Mouse (Mus musculus): ENCODE measurements at regions not wholly inside any gene's neighbourhood (a gene's known extent, or its start where the extent isn't known, plus 50 kb on each side); places are given as distances from the start of the nearest gene placed in this dataset.
"Not testable (repeated sequence)": the region's sequence is repeated elsewhere in the genome, so short reads cannot be mapped to it uniquely, and the experiment has no call there.

DNA sequence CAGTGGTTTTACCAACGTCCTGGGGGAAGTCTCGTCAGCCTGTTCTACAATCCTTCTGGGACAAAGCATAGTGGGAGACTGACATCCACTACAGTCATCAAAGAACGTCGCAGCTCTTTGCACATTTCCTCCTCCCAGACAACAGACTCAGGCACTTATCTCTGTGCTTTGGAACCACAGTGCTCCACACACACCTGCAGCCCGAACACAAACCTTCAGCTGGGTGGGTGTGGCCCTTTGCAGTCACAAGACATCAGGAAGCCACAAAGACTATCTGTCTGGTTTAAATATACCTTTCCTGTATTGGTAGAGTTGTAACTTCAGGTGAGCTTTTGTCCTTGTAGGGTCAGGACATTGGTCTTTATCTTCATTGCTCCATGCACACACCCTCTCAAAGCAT, 708.6 kb downstream of the Dad1 start:
- no peaks in the 10 kb centered on the region for H3K4me1 ChIP-seq (ENCODE audit: control insufficient read depth, insufficient read depth, low read length)
- H3K4me3 ChIP-seq (ENCODE audit: insufficient read depth, low read length): no peak overlapping the region
- TF ChIP-seq POLR2A (IDR thresholded peaks at IDR 0.05; ENCODE audit: low read depth, low read length): no peak
- no peak for TF ChIP-seq CTCF (IDR thresholded peaks at IDR 0.05; ENCODE audit: borderline replicate concordance, insufficient read depth, low read length)

DNA sequence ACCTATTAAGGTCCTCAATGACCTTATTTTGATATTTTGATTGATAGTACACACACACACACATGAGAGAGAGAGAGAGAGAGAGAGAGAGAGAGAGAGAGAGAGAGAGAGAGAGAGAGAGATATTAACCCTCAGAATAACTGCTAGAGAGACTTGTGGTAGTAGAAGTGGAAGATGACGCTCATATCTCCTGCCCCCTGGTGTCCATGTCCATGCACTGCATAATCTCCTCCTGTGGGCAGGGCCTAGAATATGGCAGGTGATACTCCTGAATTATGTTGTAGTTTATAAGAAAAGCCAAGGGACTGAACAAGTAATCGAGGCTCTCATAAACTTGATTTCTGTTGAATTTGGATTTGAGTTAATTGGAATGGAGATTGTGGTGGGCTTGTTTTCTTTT, 712.3 kb downstream of the Dad1 start:
- H3K4me1 ChIP-seq (ENCODE audit: control insufficient read depth, insufficient read depth, low read length); H3K27ac ChIP-seq (ENCODE audit: insufficient read depth, low read length); H3K4me3 ChIP-seq (ENCODE audit: insufficient read depth, low read length): not testable (repeated sequence)

More for the DNA sequence above, 708.6 kb downstream of the Dad1 start:
- no peak overlapping the region for H3K27ac ChIP-seq (ENCODE audit: insufficient read depth, low read length)

GRCm38 (mm10) chr14:53537895-53538294, 716.0 kb downstream of the Dad1 start:
- H3K4me1 ChIP-seq (ENCODE audit: control insufficient read depth, insufficient read depth, low read length): not testable (repeated sequence)

GRCm38 (mm10) chr14:53523430-53523829, 730.5 kb downstream of the Dad1 start:
- not testable (repeated sequence) for H3K4me3 ChIP-seq (ENCODE audit: insufficient read depth, low read length); H3K27ac ChIP-seq (ENCODE audit: insufficient read depth, low read length); H3K4me1 ChIP-seq (ENCODE audit: control insufficient read depth, insufficient read depth, low read length)

More at GRCm38 (mm10) chr14:53537895-53538294, 716.0 kb downstream of the Dad1 start:
- not testable (repeated sequence) for H3K27ac ChIP-seq (ENCODE audit: insufficient read depth, low read length); H3K4me3 ChIP-seq (ENCODE audit: insufficient read depth, low read length)

- H3K27ac ChIP-seq (ENCODE audit: insufficient read depth, low read length); H3K4me3 ChIP-seq (ENCODE audit: insufficient read depth, low read length); H3K4me1 ChIP-seq (ENCODE audit: control insufficient read depth, insufficient read depth, low read length): not testable (repeated sequence)
Observed at GRCm38 (mm10) chr14:53518954-53519353, 735.0 kb downstream of the Dad1 start.

DNA sequence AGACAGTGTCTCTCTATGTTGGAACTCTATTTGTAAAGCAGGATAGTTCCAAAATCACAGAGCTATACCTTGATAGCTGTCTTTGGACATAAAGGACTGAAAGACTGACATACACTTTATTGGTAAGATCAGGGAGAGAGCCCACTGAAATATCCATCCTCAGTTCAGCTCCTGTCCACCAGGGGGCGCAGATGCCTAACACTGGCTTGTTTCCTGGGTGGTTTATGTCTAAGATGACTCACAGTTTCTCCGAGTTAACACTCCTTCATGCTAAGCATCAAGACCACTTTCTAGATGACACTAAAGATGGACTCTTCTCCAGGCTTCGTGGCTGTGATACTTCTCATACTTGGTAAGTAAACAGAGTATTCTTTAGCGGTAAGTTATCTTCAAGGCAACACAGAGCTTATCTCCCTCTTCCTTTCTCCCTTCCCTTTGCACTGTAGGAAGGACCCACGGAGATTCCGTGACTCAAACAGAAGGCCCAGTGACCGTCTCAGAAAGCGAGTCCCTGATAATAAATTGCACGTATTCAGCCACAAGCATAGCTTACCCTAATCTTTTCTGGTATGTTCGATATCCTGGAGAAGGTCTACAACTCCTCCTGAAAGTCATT, 737.2 kb downstream of the Dad1 start:
- not testable (repeated sequence) for H3K27ac ChIP-seq (ENCODE audit: insufficient read depth, low read length); H3K4me3 ChIP-seq (ENCODE audit: insufficient read depth, low read length); H3K4me1 ChIP-seq (ENCODE audit: control insufficient read depth, insufficient read depth, low read length)

DNA sequence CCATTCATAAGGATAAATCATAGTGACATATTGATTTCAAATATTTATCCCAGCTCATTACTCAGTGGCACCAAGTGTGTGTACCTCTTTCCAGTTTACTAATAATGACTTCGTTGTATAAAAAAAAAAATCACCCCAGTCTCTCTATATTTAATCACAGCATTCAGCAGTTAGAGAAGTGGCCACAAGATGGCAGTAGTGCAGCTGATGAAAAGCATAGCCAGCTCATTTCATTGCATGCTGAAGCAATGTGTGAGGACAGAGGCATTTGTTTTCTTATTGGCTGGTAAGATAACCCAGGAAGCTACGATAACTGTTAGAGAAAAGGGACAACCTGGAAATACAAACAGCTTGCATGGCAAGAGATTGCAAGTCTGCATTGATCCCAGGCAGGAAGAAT, 748.5 kb downstream of the Dad1 start:
- H3K4me1 ChIP-seq (ENCODE audit: control insufficient read depth, insufficient read depth, low read length); H3K27ac ChIP-seq (ENCODE audit: insufficient read depth, low read length); H3K4me3 ChIP-seq (ENCODE audit: insufficient read depth, low read length): not testable (repeated sequence)

DNA sequence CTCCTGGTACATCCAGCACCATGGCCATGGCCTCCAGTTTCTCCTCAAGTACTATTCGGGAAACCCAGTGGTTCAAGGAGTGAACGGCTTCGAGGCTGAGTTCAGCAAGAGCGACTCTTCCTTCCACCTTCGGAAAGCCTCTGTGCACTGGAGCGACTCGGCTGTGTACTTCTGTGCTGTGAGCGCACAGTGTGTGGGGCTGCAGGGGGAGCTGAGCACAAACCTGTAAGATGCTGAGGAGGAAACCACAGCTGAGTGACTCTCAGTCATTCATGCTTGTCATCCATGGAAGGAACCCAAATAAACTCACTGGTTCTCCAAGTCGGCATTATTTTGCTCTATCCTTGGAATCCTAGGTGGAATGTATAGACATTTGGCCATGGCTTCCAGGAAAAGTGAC, 765.5 kb downstream of the Dad1 start:
- not testable (repeated sequence) for H3K4me3 ChIP-seq (ENCODE audit: insufficient read depth, low read length); H3K27ac ChIP-seq (ENCODE audit: insufficient read depth, low read length); H3K4me1 ChIP-seq (ENCODE audit: control insufficient read depth, insufficient read depth, low read length)

DNA sequence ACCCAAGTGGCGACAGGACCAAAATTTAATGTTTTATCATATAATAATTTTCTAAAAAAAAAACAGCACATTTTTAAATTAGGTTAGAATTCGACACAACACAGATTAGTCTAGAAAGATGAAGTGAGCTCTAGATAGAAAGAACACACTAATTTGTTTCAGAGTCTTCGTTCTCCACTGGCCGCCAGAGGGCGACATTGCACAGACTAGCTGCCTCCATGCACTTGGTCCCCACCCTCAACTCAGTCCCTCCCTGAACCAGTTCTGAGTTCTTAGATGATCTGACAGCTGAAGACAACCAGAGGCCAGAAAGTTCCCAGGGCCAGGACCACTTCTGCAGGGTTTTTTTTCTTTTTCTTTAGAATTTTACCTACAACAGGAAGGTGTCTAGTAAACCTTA, 766.3 kb downstream of the Dad1 start:
- H3K4me1 ChIP-seq (ENCODE audit: control insufficient read depth, insufficient read depth, low read length); H3K27ac ChIP-seq (ENCODE audit: insufficient read depth, low read length); H3K4me3 ChIP-seq (ENCODE audit: insufficient read depth, low read length): not testable (repeated sequence)

DNA sequence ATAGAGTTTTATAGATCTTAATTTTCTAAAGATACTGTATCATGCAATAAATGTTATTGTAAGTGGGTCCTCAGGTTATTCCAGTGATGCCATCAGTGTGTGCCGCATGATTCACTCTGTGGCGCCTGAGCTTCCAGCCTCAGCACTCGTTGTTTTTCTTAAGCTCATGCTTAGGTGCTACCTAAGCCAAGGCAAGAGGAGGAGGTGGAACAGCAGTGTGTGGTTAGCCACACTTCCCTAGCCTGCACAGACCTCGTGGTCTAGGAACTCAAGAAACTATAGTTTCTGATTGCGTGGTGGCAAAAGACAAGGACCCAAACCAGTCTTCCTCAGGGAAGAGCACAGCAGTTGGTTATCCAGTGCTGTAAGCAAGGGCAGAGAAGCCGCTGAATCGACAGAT, 779.7 kb downstream of the Dad1 start:
- not testable (repeated sequence) for H3K4me1 ChIP-seq (ENCODE audit: control insufficient read depth, insufficient read depth, low read length); H3K27ac ChIP-seq (ENCODE audit: insufficient read depth, low read length); H3K4me3 ChIP-seq (ENCODE audit: insufficient read depth, low read length)

DNA sequence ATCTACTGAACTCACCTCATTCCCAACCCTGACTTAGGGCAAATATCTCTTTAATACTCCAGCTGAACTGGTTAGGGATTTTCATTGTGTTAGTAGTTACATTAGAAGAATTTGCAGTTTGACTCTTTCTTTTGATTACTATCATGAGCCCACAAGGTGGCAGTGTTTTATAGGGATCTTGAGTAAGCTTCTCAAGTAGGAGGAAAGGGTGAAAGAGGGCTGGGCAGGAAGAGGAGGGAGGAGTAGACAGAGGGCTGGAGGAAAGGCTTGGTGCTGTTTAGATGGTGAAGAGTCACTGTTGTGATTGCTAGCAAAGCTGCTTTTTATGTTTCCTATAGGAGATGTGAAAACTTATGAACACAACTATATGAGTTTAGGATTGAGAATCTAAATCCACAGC, 793.1 kb downstream of the Dad1 start:
- H3K27ac ChIP-seq (ENCODE audit: insufficient read depth, low read length); H3K4me1 ChIP-seq (ENCODE audit: control insufficient read depth, insufficient read depth, low read length): not testable (repeated sequence)

GRCm38 (mm10) chr14:53454001-53454400, 799.9 kb downstream of the Dad1 start:
- TF ChIP-seq CTCF (IDR thresholded peaks at IDR 0.05; ENCODE audit: borderline replicate concordance, insufficient read depth, low read length) (no peak), POLR2A (IDR thresholded peaks at IDR 0.05; ENCODE audit: low read depth, low read length) (no peak)
- Histone ChIP-seq H3K4me3 (ENCODE audit: insufficient read depth, low read length) (no peak overlapping the region), H3K27ac (ENCODE audit: insufficient read depth, low read length) (no peak overlapping the region)

More for the DNA sequence above, 793.1 kb downstream of the Dad1 start:
- not testable (repeated sequence) for H3K4me3 ChIP-seq (ENCODE audit: insufficient read depth, low read length)

GRCm38 (mm10) chr14:53439643-53440042, 814.3 kb downstream of the Dad1 start:
- not testable (repeated sequence) for H3K27ac ChIP-seq (ENCODE audit: insufficient read depth, low read length); H3K4me1 ChIP-seq (ENCODE audit: control insufficient read depth, insufficient read depth, low read length); H3K4me3 ChIP-seq (ENCODE audit: insufficient read depth, low read length)

More at GRCm38 (mm10) chr14:53454001-53454400, 799.9 kb downstream of the Dad1 start:
- H3K4me1 ChIP-seq (ENCODE audit: control insufficient read depth, insufficient read depth, low read length): no peaks in the 10 kb centered on the region

DNA sequence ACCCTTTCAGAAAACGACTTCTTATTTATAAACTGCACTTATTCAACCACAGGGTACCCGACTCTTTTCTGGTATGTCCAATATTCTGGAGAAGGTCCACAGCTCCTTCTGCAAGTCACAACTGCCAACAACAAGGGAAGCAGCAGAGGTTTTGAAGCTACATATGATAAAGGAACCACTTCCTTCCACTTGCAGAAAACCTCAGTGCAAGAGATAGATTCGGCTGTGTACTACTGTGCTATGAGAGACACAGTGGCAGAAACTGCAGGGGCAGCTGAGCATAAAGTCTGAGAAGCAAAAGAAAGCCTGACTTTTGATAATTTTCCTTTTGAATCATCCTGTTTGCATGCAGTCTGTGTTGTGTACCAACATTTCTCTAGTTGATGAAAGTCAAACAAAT, 823.8 kb downstream of the Dad1 start:
- H3K27ac ChIP-seq (ENCODE audit: insufficient read depth, low read length); H3K4me3 ChIP-seq (ENCODE audit: insufficient read depth, low read length); H3K4me1 ChIP-seq (ENCODE audit: control insufficient read depth, insufficient read depth, low read length): not testable (repeated sequence)

DNA sequence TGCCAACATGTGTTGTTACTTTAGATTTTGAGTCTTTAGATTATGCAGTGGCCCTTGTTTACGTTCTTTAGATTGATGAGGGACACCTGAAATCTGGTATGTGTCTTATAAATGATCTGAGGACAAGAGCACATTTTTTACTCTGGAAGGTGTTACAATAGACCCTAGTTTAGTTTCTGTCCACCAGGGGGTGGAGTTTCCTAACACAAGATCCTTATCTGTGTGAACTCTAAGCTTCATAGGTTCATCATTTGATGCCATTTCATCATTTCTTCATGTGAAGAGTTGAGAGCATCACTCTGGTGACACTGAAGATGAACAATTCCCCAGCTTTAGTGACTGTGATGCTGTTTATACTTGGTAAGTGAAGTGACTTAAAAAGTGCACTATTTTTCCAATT, 825.5 kb downstream of the Dad1 start:
- not testable (repeated sequence) for H3K27ac ChIP-seq (ENCODE audit: insufficient read depth, low read length); H3K4me3 ChIP-seq (ENCODE audit: insufficient read depth, low read length)

DNA sequence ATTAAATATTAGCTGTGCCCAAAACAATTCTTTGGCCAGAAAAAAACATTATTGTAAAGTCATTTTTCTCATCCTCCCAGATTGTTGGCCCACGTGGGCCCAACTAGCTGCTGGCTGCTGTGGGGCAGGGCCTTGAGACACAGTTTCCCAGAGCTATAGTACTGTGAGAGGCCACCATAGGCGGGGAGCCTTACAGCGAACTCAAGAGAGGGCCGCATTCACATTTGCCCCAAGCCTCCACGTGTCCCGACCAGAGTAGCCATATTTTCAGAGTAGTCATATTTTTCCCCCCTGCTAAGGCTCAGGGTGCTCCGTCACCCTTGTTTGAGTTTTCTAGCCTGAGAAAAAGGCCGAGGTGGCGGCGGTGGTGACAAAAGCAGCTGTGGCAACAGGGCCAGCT, 826.3 kb downstream of the Dad1 start:
- not testable (repeated sequence) for H3K4me1 ChIP-seq (ENCODE audit: control insufficient read depth, insufficient read depth, low read length); H3K4me3 ChIP-seq (ENCODE audit: insufficient read depth, low read length); H3K27ac ChIP-seq (ENCODE audit: insufficient read depth, low read length)

More for the DNA sequence above, 825.5 kb downstream of the Dad1 start:
- H3K4me1 ChIP-seq (ENCODE audit: control insufficient read depth, insufficient read depth, low read length): not testable (repeated sequence)
